Mouse (Mus musculus): ENCODE results near the gene Dvl2. TPM values are rescaled to one million over a fixed set of nuclear protein-coding genes. Genes with fewer than 3 reads are reported as not detected.

Dvl2 gene
- polyA plus RNA-seq, 1 experiment from 2014 or later: 45.9 TPM

DNA sequence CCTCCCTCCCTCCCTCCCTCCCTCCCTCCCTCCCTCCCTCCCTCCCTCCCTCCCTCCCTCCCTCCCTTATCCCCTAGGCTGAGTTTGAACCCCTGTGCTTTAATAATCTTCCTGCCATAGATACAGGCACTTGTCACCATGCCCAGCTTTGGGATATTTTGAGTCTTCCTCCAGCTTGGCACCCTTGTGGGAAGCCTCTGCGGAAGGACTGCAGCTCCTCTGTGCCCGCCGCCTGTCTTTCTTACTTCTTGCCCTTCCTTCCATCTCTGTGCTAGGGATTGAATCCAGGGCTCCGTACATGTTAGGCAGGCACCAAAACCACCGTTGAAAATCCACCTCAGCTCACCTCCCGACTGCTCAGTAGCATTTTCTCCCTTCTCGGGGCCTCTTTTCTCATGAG, 39.8 kb downstream of the Dvl2 start:
- Histone ChIP-seq H3K4me3 (no peak overlapping the region), H3K9ac (no peak overlapping the region), H3K27me3 (no peaks in the 10 kb centered on the region), H3K4me2 (replicated peaks) (no peak overlapping the region), H3K27ac (no peak overlapping the region), H3K9me3 (replicated peaks) (no peaks in the 10 kb centered on the region), H3K36me3 (peaks cover 75% of the 10 kb centered on the region), H3K4me1 (peaks cover 5% of the 10 kb centered on the region; the same call in 1 of the 2 replicates)
- 93% methylated on average over 7 of the region's 7 CpGs for WGBS
- no peak for ATAC-seq (ENCODE audit: low FRiP score)

DNA sequence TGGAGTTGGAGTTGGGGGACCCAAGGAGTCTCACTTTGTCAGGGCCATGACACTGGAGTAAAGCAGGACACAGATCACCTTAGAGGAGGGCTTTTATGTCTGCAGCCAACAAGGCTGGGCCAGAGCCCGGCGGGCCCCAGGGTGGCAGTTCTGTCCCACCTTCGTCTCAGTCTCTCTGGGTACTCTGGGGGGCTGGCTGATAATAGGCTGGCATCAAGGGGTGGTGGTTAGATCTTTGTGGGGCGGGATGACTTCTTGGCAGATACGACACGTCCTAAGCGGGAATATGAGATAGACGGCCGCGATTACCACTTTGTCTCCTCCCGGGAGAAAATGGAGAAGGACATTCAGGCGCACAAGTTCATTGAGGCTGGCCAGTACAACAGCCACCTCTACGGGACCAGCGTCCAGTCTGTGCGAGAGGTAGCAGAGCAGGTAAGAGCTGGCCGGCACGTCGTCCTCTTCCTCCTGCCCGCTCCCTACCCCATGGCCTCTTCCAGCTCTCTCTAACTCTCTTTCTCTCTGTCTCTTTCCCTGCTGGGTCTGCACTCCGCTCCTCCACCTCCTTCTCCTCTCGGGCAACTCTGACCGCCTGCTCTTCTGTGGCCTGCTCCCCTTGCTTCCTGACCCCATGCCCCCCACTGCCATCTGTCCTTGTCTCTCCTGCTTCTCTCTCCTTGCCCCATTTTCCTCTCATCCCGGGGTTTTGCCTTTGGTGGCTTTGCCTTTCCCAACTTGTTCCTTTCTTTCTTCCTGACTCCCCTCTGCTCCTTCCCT, 42.1 kb downstream of the Dvl2 start:
- Histone ChIP-seq H3K4me3 (no peak overlapping the region), H3K27ac (no peak overlapping the region), H3K9me3 (replicated peaks) (no peaks in the 10 kb centered on the region), H3K9ac (no peak overlapping the region), H3K4me2 (replicated peaks) (no peak overlapping the region), H3K36me3 (peaks cover 75% of the 10 kb centered on the region), H3K27me3 (no peaks in the 10 kb centered on the region), H3K4me1 (peaks cover 9% of the 10 kb centered on the region; the same call in 1 of the 2 replicates)
- no peak for ATAC-seq (ENCODE audit: low FRiP score)
- WGBS: 86% methylated on average over 23 of the region's 23 CpGs

DNA sequence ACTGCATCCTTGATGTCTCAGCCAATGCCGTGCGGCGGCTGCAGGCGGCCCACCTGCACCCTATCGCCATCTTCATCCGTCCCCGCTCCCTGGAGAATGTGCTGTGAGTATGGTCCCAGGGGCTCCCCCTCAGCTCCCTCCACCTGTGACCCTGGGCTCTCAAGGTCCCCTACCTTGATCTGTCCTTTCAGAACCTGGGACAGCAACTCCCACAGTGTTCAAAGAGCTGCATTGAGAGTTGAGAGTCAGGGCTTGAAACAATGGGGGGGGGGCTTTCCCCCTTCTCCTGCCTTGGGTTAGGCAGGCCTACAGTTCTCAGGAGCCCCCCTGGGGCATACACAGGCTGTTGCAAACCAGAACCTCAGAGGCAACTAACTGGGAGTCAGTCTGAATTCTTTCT, 43.3 kb downstream of the Dvl2 start:
- H3K36me3 ChIP-seq: peaks cover 66% of the 10 kb centered on the region
- H3K27me3 ChIP-seq: no peaks in the 10 kb centered on the region
- peak overlapping the region; percentile 23; the same call in 1 of the 2 replicates for H3K27ac ChIP-seq
- H3K4me2 ChIP-seq (replicated peaks): no peak overlapping the region
- no peak overlapping the region for H3K4me3 ChIP-seq
- no peak for ATAC-seq (ENCODE audit: low FRiP score)
- WGBS: 80% methylated on average over 7 of the region's 7 CpGs
- H3K9ac ChIP-seq: no peak overlapping the region
- no peaks in the 10 kb centered on the region for H3K9me3 ChIP-seq (replicated peaks)
- peaks cover 9% of the 10 kb centered on the region; the same call in 1 of the 2 replicates for H3K4me1 ChIP-seq

DNA sequence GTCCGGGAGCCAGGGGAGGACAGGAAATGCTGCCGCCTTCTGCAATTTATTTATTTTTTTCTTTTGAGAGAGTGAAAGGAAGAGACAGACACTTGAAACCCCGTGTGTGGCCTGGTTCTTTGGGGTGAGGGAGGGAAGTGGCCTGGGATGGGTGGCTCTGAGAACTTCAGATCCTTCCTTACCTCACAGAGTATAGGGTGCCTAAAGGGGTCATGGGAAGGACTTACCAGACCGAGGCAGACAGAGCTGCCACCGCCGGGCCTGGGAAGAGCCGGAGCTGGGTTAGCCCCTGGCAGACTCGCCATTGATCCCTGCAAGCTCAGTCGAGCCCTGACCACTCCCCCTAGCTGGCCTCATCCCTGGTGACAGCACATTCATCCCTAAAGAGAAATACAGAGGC, 45.0 kb downstream of the Dvl2 start:
- Histone ChIP-seq H3K27me3 (no peaks in the 10 kb centered on the region), H3K9ac (no peak overlapping the region), H3K36me3 (peaks cover 49% of the 10 kb centered on the region), H3K4me2 (replicated peaks) (no peak overlapping the region), H3K4me1 (peaks cover 9% of the 10 kb centered on the region; the same call in 1 of the 2 replicates), H3K4me3 (no peak overlapping the region), H3K9me3 (replicated peaks) (no peaks in the 10 kb centered on the region), H3K27ac (0 out of 2 replicates have a peak overlapping the region, but pooled peaks have one; percentile 7)
- 36% methylated on average over 9 of the region's 9 CpGs for WGBS
- ATAC-seq (ENCODE audit: low FRiP score): no peak

DNA sequence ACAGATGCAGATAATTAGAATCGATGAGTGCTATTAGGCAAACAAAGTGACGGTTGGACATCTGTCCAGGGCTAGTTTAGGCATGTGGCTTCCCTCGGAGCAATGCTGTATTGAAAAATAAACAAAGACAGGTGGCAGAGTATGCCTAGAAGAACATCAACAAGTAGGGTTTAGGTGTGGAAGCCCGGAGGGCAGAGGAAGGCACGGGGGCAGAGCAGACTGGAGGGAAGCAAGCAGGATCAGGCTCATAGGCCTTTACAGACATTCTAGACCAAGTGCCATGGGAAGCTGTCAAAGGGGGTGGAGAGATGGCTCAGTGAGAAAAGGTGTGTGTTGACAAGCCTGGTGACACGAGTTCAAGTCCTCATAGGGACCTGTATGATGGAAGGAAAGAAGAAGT, 49.0 kb downstream of the Dvl2 start:
- peaks cover 4% of the 10 kb centered on the region; the same call in 1 of the 2 replicates for H3K4me1 ChIP-seq
- no peak overlapping the region for H3K4me3 ChIP-seq
- no peak for ATAC-seq (ENCODE audit: low FRiP score)
- WGBS: 73% methylated on average over 6 of the region's 6 CpGs
- H3K4me2 ChIP-seq (replicated peaks): no peak overlapping the region
- H3K9me3 ChIP-seq (replicated peaks): no peaks in the 10 kb centered on the region
- H3K27me3 ChIP-seq: 0 out of 2 replicates have a peak, but pooled peaks cover 2% of the 10 kb centered on the region
- H3K9ac ChIP-seq: no peak overlapping the region
- H3K36me3 ChIP-seq: peaks cover 12% of the 10 kb centered on the region
- H3K27ac ChIP-seq: no peak overlapping the region

DNA sequence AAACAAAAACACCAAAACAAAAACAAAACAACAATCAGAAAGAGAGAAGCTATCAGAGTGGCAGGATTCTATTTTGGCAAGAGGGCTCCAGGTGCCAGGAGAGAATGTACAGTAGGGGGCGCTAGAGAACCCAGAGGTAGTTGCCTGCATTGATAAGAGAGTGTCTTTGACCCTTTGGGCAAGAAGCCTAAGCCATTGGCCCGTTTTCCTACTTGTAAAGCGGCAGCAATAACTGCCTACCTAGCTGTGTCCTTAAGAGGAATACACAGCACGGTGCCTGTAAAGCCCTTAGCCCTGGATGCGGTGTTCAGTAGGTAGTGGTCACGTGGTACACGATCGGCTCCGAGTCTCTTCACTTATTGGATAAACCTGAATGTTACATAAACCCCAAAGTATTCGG, 49.4 kb downstream of the Dvl2 start:
- peaks cover 7% of the 10 kb centered on the region; the same call in 1 of the 2 replicates for H3K36me3 ChIP-seq
- H3K27ac ChIP-seq: no peak overlapping the region
- 57% methylated on average over 10 of the region's 10 CpGs for WGBS
- H3K4me1 ChIP-seq: peaks cover 4% of the 10 kb centered on the region; the same call in 1 of the 2 replicates
- H3K27me3 ChIP-seq: 0 out of 2 replicates have a peak, but pooled peaks cover 2% of the 10 kb centered on the region
- H3K9ac ChIP-seq: no peak overlapping the region
- H3K4me3 ChIP-seq: no peak overlapping the region
- H3K4me2 ChIP-seq (replicated peaks): no peak overlapping the region
- no peaks in the 10 kb centered on the region for H3K9me3 ChIP-seq (replicated peaks)
- no peak for ATAC-seq (ENCODE audit: low FRiP score)

DNA sequence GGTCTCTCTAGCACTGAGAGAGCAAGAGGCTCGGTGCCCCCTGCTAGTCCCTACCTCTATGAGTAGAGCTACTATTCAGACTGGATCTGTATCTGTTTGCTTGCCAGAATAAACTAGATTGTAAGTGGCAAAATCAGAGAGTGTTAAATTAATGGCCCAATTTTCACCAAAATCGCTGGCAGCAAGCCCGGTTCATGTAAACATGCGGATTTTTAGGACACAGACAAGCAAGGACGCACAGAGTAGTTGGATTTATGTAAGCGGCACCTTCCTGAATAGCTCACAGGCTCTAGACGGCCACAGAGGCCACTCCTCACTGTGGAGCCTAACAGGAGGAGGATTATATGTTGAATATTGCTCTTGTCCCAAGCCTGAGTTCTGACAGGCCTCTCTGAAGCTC, 52.8 kb downstream of the Dvl2 start:
- H3K4me2 ChIP-seq (replicated peaks): no peak overlapping the region
- WGBS: 82% methylated on average over 7 of the region's 7 CpGs
- no peak overlapping the region for H3K9ac ChIP-seq
- no peaks in the 10 kb centered on the region for H3K9me3 ChIP-seq (replicated peaks)
- no peak for ATAC-seq (ENCODE audit: low FRiP score)
- no peaks in the 10 kb centered on the region for H3K36me3 ChIP-seq
- no peak overlapping the region for H3K4me3 ChIP-seq
- H3K27ac ChIP-seq: no peak overlapping the region
- H3K27me3 ChIP-seq: 0 out of 2 replicates have a peak, but pooled peaks cover 2% of the 10 kb centered on the region
- H3K4me1 ChIP-seq: peaks cover 3% of the 10 kb centered on the region

DNA sequence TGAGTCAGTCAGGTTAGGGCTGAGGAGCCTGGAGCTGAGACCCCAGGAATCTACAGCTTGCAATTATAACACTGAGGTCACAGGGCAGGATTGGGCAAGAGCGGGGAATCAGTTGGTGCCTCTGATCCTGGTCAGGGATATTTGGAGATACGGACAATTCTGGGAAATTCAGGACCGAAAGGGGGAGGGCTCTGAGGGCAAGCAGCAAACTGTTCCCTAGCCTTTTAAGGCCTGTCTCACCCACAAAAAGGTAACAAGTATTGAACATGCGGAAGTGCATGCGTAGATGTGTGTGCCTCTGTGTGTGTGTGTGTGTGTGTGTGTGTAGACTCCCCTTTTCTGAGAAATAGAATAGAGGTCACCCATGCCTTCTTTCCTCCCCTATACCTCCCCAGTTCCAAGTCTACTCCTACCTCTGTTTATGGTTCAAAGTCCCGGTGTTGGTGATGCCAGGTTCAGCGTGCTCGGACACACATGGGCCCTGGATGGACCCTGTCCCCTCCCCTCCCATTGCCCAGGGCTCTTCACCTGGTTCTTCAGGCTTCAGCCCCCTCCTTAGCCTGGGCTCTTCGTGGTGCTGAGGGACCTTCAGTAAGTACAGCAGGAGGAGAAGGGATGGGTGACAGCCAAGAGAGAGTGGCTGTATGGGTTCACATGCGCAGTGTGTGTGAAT, 53.6 kb downstream of the Dvl2 start, which contains the start of gene Asgr1:
Gene Asgr1 (plus strand): TSS at position 188 of the 673 bp plus-strand sequence.
- no peaks in the 10 kb centered on the region for H3K36me3 ChIP-seq
- no peaks in the 10 kb centered on the region for H3K9me3 ChIP-seq (replicated peaks)
- H3K9ac ChIP-seq: no peak within 1 kb of the TSS
- no peak for ATAC-seq (ENCODE audit: low FRiP score)
- H3K4me3 ChIP-seq: no peak within 1 kb of the TSS
- WGBS: 85% methylated on average over 10 of the region's 10 CpGs
- H3K27ac ChIP-seq: no peak within 1 kb of the TSS
- 0 out of 2 replicates have a peak, but pooled peaks cover 2% of the 10 kb centered on the region for H3K27me3 ChIP-seq
- no peak within 1 kb of the TSS for H3K4me2 ChIP-seq (replicated peaks)
- peaks cover 3% of the 10 kb centered on the region for H3K4me1 ChIP-seq

DNA sequence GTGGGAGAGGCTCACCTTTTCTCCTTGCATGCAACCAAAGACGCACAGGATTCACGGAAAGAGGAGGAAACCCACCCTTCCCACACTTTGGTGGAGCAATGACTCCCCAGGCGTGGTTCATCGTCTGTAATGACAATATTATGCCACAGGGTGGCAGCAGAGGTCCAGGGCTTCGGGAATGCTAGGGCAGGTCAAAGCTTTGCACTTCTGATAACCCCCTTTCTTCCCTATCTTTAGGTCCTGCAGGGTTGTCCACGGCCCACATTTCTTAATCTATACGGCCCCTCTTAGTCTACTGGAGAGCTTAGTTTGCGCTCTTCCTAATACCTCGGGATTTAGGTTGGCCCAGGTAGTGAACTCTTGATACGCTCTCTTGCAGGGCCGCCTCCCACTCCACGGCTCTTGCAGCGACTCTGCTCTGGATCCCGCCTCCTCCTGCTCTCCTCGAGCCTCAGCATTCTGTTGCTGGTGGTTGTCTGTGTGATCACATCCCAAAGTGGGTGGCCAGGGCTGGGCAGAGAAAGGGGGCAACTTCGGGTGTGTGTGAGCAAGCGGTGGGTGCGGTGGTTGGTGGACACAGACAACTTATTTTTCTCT, 55.3 kb downstream of the Dvl2 start:
- 26% methylated on average over 18 of the region's 18 CpGs for WGBS
- H3K27me3 ChIP-seq: 0 out of 2 replicates have a peak, but pooled peaks cover 2% of the 10 kb centered on the region
- no peaks in the 10 kb centered on the region for H3K9me3 ChIP-seq (replicated peaks)
- peak overlapping the region; percentile 24 for H3K4me2 ChIP-seq (replicated peaks)
- no peak overlapping the region for H3K27ac ChIP-seq
- 0 out of 2 replicates have a peak overlapping the region, but pooled peaks have one; percentile 13 for H3K9ac ChIP-seq
- H3K36me3 ChIP-seq: no peaks in the 10 kb centered on the region
- no peak overlapping the region for H3K4me3 ChIP-seq
- peaks cover 3% of the 10 kb centered on the region for H3K4me1 ChIP-seq
- peak; percentile 38 for ATAC-seq (ENCODE audit: low FRiP score)

DNA sequence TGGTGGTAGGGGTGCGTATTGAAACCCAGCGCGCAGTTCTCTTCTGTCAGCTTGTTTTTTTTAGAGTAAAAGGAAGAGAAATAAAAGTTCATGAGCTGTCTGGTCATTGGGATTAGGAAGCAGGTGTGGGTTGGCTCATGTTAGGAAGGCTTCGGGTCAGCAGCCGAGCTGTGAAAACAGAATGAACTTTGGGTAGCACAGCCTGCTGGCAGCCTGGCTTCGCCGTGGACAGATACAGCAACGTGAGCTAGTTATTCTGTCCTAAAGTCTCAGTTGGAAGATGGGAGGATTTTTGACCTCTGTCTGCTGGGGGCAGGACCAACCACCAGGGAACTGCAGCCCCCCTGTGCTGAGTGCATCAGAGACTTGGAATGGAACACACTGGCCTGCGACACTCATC, 57.4 kb downstream of the Dvl2 start:
- H3K9ac ChIP-seq: no peak overlapping the region
- peaks cover 3% of the 10 kb centered on the region for H3K4me1 ChIP-seq
- WGBS: 76% methylated on average over 9 of the region's 9 CpGs
- H3K4me2 ChIP-seq (replicated peaks): no peak overlapping the region
- no peaks in the 10 kb centered on the region for H3K36me3 ChIP-seq
- no peak for ATAC-seq (ENCODE audit: low FRiP score)
- H3K4me3 ChIP-seq: no peak overlapping the region
- no peak overlapping the region for H3K27ac ChIP-seq
- H3K9me3 ChIP-seq (replicated peaks): 0 out of 2 replicates have a peak, but pooled peaks cover 2% of the 10 kb centered on the region
- H3K27me3 ChIP-seq: 0 out of 2 replicates have a peak, but pooled peaks cover 2% of the 10 kb centered on the region

DNA sequence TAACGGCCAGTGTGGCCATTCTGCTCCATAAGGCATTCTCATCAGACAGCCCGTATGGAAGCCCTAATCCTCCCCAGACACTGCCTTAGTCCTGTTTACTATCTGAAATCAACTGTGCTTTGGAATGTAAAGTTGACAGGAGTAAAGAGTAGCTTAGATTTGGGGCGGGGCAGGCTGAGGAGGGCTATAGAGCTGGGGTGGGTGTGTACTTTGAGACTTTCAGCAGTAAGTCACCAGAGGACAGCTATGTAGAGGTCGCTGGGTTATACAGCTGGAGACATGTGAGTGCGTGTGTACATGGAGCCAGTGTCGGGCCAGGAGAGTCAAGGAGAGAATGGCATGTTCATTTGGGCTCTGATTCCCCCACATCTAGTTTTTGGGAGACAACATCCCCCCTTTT, 59.5 kb downstream of the Dvl2 start:
- H3K9ac ChIP-seq: no peak overlapping the region

More for the DNA sequence above, 59.5 kb downstream of the Dvl2 start:
- WGBS: 69% methylated on average over 6 of the region's 6 CpGs
- Histone ChIP-seq H3K4me1 (peaks cover 3% of the 10 kb centered on the region), H3K4me3 (no peak overlapping the region), H3K9me3 (replicated peaks) (peaks cover 7% of the 10 kb centered on the region), H3K36me3 (no peaks in the 10 kb centered on the region), H3K4me2 (replicated peaks) (no peak overlapping the region), H3K27ac (no peak overlapping the region), H3K27me3 (no peaks in the 10 kb centered on the region)
- ATAC-seq (ENCODE audit: low FRiP score): no peak

Measured in hindbrain, embryonic 12.5 days (tissue).